Mouse (Mus musculus): ENCODE measurements around the gene Rap1a.

The Rap1a gene

DNA sequence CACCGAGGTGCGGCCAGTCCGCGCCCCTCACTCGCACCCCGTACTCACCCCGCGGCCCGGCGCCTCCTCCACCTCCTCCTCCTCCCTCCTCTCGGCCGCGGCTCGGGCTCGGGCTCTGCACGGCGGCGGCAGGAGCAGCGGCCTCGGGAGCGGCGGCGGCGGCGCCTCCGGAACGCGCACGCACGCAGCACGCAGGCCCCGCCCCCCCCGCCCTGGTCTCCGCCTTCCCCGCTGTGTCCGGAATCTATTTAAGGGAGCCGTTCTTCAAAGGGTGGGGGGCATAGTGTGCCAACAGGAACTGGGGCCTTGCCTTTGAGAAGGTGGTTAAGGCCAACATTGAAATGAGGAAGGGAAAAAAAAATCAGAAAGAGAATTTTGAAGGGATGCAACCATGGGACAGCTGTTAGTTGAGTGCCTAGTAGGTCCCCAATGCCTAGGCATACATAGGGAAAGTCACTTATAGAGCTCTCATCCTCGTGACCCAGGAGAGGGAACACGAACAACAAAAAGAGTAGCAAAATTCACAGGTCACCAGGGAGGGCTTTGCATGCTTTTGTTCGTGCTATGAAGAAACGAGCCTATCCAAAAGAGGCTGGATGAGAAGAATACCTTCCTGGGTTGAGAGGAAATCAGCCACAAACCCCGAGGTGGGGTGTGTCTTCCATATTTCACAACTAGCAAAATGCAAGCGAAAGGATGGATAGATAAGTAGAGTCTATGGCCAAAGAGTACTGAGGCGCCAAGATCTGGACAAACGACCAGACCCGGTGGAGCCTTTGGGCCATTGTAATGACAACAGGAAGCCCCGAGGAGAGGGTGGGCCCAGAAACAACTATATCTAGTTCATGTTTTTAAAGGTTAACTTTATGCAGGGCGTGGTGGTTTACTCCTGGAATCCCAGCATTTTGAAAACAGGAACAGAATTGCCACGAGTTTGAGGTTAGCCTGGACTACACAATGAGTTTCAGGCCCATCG, at the start of gene Rap1a:
TSS of gene Rap1a (minus strand) at position 146 of the 976 bp plus-strand sequence.
- DNase-seq, result peak; percentile 89

- no peak for DNase-seq
Observed at GRCm38 (mm10) chr3:105846294-105847069, 45.3 kb upstream of the Rap1a start.

- no peak for DNase-seq
Observed at GRCm38 (mm10) chr3:105839836-105840235, 38.7 kb upstream of the Rap1a start.

- no peak for DNase-seq
Observed at GRCm38 (mm10) chr3:105838655-105839054, 37.5 kb upstream of the Rap1a start.

DNA sequence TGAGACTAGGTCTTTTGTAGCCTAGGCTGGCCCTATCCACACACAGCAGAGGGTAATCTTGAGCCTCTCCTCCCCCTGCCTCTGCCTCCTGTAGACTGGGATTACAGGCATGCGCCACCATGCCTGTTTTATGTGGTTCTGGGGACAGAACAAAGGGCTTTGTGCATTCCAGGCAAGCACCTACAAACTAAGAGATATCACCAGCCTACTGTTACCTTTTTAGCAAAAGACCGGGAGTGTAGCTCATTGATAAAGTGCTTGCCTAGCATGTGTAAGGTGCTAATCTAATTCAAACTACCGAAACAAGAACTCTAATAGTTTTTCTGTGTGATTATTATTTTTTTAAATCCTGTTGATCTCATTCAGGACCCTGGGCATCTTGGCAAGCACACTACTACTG, 35.7 kb upstream of the Rap1a start:
- DNase-seq, result no peak

DNA sequence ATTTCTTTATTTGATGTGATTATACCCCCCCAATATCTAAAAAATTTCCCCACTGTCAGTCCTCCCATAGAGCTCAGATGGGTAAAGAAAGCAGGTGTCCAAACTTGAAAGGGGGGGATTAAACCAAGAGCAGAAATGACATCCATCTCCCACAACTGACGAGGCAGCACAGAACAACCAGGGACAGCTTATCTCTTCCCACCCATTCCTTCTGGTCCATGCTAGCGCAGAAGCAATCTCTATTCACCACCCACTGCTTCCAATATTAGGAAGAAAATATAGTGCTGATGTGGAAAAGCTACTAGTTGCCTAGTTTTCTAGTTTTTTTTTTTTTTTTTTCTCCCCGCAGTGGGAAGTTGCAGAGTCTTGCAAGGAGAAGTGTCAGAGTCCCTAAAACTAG, 34.7 kb upstream of the Rap1a start:
- DNase-seq, result no peak

DNA sequence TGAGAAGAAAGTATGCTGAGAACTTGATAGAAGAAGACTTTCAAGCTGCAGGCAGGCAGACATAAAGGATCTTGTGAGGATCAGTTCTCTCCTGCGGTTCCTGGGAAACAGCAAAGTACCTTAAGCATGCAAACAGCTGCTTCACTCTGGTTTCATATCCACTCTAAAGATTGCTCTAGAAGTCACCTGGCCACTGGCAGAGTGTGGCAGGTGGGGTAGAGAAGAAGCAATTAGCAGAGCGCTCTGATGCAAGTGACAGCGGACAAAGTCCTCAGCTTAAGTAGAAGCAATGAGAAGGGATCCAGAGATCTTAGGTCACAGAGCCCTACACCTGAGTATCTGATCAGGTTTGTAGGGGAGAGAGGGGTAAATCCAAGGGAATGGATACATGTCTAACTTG, 30.4 kb upstream of the Rap1a start:
- DNase-seq, result no peak

DNA sequence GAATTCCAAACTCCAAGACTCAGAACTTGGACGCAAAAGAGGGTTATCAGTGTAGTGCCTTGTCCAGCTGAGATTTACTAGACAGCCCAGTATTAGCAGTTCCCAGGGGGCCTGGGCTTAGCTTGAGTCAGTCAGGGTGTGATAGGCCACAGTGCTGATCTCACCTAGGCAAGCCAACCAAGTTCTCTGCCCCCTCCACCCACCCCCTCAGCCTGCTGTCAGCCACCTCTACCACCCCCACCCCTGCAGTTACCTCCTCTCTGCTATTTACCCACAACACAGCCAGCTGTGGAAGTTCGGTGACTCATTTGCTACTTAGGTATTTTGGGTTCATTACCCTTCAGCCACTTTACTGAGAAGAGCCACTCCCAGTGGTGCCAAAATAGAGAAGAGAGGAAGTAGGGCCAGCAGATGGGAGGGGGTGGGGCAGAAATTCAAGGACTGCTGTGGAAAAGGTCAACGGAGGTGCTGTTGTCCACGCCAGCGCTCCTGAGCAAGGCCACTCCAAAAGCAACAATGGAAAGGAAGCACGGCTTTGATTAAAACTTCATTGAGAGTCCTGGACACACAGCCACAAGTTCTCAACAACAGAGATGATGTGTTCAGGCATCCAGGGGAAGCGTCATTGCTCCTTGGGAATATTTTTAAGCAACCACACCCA, 24.5 kb upstream of the Rap1a start:
- no peak for DNase-seq

GRCm38 (mm10) chr3:105824704-105825103, 23.6 kb upstream of the Rap1a start:
- no peak for DNase-seq

DNA sequence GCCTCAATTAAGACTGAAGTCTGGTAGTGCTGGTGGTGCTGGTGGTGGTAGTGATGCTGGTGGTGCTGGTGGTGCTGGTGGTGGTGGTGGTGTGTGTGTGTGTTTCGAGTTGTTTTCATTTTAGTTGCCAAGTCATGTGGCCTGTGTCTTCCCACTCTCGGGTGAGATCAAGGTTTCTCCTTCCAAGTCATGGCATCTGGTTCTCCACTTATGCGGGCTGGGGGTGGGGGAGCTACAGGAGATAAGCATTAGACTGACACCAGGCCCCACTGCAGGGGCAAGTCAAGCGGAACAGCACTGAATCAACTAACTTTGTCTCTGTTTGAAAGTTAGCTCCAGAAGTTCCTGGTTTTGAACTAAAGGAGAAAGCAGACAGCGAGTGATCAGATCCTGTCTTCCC, 23.0 kb upstream of the Rap1a start:
- DNase-seq, result no peak

DNA sequence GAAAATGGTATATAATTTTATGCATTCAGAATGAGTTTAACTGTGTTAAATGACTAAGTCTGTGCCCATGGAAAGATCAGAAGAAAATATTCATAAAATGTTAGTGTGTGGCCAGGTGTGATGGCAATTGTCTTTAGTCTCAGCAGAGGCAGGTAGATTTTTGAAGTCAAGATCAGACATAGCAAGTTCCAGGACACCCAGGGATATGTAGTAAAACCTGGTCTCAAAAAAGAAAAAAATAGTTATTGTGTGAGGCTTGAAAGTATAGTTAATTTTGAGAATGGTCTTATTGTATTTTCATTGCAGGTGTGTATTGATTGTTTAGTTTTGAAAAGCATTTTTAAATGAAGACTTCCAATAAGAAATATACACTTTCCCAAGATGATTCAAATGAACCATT, 22.5 kb upstream of the Rap1a start:
- no peak for DNase-seq

GRCm38 (mm10) chr3:105821504-105821903, 20.4 kb upstream of the Rap1a start:
- no peak for DNase-seq

DNA sequence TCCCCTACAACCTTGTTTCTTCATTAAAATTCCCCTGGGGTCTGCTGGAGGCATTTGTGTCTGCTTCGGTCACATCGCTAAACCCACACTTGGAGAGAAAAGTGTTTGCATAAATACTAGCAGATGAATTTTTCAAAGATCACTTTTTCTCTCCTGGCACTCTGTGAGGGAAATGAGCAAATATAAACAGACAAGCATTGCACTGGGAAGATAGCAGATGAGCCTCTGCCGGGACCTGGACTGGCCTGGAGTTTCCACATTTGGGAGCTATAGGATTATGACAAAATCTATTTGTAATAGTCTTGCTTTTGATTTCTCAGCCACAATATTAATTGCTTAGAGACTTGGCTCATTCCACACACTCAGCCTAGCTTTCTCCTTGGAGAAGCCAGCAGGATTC, 19.1 kb upstream of the Rap1a start:
- peak; percentile 20 for DNase-seq

DNA sequence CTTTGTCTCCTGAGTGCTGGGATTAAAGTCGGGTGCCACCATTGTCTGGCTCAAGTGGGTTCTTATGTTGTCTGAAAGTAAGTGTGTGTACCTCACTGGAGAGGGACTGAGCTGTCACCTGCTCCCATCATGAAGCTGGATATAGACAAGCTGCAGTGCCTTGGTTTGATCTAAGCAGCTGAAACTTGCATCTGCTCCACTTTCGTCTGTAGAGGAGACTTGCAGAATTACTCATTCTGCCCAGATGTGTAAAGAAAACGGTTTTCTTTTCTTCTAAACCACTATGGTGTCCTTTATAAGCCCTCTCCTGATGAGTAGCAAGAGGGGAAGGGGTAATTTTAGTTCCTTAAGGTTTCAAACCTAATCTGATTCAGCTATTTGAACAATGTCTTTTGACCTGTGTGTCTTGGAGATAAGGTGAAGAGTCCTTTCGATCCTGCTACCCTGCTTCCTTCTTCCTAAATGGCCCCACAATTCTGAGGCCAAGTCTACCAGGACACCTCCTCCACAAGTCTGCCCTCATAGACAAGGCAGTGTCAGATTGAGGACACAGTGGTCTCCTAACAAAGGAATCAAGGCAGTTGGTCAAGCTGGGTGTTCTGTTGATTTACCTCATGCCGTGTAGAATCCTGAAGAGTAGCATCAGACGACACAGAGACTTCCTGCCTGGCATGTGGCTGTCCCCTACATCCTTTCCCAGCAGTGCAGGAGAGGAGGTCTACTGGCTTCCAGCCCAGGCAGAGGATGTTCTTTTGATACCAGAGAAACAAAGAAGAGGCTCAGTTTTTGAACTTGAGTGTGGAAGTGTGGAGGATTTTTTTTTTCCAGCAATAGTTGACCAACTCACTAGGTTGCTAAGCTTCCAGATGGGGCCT, 17.2 kb upstream of the Rap1a start:
- DNase-seq, result no peak

DNA sequence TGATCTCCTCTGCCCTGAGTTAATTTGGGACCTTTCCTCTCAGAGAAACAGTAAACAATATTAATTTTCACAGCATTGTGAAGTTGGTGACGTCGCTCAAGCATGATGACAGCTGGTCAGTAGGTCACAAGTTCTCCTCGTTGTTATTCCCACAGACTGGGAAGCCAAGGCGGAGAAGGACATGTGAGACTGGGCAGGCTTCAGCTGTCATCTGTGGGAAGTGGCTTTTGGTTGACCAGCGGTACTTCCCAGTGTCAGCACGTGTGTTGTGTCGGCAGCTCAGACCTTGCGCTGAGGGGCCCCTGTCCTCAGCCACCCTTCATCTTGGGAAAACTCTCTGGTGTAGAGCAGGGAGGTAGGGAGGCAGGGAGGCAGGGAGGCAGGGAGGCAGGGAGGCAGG, 15.0 kb upstream of the Rap1a start:
- DNase-seq, result peak; percentile 32

- no peak for DNase-seq
Observed at GRCm38 (mm10) chr3:105815236-105815904, 14.2 kb upstream of the Rap1a start.

DNA sequence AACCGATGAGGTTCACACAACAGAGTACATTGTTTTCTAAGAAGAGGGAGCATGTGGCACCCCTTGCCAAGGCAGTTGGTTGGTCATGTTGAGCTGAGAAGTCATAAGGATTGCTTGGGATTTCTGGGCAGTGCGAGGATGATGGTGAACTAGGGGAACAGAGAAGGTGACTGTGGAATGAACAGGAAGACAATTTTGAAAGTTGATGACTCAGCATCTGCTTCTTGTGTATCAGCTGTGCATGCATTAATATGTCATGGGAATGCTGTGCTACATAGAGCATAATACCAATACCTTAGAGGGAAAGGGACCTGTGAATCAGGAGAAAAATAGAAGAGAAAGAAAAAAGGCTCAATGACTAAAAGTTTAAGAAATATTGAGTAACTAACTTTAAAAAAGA, 10.0 kb upstream of the Rap1a start:
- DNase-seq, result no peak

- DNase-seq, result no peak
Observed at GRCm38 (mm10) chr3:105808179-105809037, 7.3 kb upstream of the Rap1a start.

DNA sequence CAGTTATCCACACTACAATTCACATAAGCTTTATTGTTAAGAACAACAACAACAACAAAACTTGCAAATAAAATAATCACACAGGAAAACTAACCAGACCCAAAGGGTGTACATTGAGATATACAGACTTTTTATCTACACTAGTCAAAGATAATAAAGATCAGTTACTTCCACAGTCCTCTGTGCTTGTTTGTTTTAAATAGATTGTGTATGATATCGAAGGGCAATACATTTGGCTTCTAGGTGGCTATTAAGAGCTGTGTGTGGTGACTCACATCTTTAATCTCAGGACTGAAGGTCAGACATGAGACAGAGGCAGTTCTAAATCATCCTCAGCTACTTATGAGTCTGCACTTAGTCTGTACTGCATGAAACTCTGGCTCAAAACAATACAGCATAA, 6.5 kb upstream of the Rap1a start:
- no peak for DNase-seq

- no peak for DNase-seq
Observed at GRCm38 (mm10) chr3:105806519-105807249, 5.5 kb upstream of the Rap1a start.

All from retina, postnatal 1 day (tissue).